Mouse (Mus musculus): ENCODE measurements around the gene Bloc1s1.
A peak's percentile ranks its signal among the peaks of the same experiment; 100 is the strongest.

Bloc1s1 gene

GRCm38 (mm10) chr10:128902409-128902988 is 21.3 kb downstream of the Bloc1s1 start:
- no peak for DNase-seq

DNA sequence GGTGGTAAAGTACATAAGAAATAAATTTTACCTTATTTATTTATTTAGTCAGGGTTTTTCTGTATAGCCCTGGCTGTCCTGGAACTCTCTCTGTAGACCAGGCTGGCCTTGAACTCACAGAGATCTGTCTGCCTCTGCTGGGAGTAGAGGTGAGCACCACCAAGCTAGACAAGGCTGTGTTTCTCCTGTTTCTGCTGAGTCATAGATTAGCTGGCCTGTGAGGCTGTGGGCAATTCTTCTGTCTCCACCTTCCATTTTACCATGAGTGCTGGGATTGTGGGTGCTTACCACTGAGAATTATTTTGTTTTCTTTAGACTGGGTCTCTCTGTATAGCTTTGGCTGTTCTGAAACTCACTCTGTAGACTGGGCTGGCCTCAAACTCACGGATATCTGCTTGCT is 22.4 kb downstream of the Bloc1s1 start:
- no peak for DNase-seq

GRCm38 (mm10) chr10:128900698-128901097 is 23.1 kb downstream of the Bloc1s1 start, which contains the start of gene Cd63:
Gene Cd63, plus strand, starts transcription at chr10:128900989.
- no peak for DNase-seq

- no peak for DNase-seq
Observed at GRCm38 (mm10) chr10:128899759-128900490, 23.9 kb downstream of the Bloc1s1 start.

DNA sequence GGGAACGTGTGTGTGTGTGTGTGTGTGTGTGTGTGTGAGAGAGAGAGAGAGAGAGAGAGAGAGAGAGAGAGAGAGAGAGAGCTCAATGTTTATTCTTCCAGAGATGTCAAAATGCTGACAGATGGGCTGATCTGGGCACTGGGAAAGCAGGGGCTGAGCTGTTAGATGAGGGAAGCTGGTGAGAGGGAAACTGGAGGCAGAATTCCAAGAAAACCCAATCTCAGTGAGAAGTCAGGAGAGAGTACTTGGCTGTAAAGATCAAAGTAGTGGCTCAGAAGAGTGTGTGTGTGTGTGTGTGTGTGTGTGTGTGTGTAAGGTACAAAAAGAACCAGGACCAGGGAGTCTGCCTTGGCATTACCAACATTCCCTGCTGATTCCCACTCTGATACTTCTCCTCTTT is 26.3 kb downstream of the Bloc1s1 start:
- no peak for DNase-seq

GRCm38 (mm10) chr10:128896807-128897206 is 27.0 kb downstream of the Bloc1s1 start:
- DNase-seq, result no peak

DNA sequence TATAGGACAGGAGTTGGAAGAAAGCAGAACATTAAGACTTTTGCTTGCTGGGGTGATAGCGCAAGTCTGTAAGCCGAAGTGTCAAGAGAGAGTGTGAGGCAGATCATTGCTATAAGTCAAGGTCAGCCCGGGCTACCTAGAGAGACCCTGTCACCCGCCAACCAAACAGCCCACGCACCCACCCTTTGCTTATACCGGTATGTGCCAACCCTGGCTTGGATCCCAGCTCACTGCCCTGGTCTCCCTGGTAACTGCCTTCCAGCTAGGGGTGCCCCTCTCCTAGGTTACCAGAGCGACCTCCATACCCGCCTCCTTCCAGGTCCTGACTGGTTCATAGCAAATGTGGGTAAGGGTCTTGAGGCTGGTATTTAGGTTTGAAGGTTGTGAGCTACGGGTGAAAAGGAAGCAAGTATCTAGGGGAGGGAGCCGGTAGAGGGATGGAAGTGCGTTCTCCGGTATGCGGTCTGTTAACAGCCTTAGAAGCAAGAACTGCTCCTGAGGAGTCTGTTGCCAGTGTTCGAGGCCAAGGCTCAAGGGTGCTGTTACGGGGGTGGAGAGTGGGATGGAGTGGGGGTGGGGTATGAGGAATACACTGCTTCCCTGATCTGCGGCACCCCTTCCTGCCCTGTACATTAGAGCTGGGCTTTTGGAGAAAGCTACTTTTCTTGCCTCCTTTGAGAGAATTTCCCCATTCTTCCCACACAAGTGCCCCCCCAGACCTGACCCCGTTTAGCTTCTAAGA is 27.7 kb downstream of the Bloc1s1 start:
- DNase-seq, result peak; percentile 64

GRCm38 (mm10) chr10:128895437-128895836 is 28.4 kb downstream of the Bloc1s1 start:
- DNase-seq, result peak; percentile 58

DNA sequence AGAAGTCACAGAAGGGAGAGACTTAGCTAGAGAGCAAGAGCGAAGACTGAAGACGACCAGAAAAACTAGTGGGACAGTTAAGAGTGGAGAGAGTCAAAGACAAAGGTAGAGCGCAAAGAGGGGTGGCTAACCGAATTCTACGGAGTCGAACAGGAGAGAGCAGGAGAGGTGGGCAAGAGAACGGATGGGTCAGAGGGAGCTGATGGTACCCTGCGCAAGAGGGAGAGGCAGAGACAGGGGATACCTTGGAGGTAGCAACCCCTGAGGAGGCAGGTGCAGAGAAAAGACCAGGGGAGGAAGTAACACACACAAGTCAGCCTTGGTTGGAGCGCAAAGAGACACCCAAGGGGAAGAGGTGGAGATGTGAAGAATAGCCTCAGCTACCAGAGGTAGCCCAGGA is 31.6 kb downstream of the Bloc1s1 start:
- DNase-seq, result no peak

GRCm38 (mm10) chr10:128891296-128892094 is 32.3 kb downstream of the Bloc1s1 start, which contains the start of gene Gdf11:
Gene Gdf11, minus strand, starts transcription at chr10:128891718.
- DNase-seq, result peak; percentile 56

GRCm38 (mm10) chr10:128890383-128891295 is 33.2 kb downstream of the Bloc1s1 start:
- no peak for DNase-seq

DNA sequence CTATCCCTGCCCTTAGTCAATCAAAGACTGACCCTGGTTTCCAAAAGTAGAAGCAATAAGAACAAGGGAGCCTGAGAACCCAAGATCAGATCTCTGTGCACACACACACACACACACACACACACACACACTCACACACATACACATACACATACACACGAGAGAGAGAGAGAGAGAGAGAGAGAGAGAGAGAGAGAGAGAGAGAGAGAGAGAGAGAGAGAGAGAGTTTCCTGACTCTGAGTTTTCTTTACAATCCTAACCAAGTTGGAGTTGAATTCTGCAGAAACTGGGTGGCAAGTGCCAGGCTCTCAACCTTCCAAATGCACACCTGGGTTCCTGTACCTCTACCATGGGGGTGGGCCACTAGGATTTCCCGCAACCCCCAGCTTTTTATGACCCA is 34.0 kb downstream of the Bloc1s1 start:
- DNase-seq, result no peak

GRCm38 (mm10) chr10:128888941-128889827 is 34.7 kb downstream of the Bloc1s1 start:
- no peak for DNase-seq

DNA sequence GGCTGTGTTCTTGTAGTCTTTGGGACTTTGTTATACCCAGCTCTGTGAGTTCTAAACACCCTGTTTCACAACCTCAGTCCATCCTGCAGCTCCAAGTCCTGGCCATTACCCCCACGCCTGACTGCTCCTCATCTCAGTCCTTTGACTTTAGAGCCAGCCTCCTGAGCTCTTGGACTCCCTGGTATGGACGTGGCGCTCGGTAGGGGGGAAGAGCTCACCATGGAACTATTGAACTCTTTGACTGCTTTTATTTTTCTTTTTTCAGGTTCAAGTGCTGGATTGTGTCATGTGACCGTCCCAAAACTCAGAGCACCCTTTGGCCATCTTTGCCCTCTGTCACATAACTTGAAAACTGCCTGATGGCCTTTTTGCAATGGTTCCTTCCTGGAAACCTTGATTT is 41.8 kb downstream of the Bloc1s1 start:
- DNase-seq, result no peak

DNA sequence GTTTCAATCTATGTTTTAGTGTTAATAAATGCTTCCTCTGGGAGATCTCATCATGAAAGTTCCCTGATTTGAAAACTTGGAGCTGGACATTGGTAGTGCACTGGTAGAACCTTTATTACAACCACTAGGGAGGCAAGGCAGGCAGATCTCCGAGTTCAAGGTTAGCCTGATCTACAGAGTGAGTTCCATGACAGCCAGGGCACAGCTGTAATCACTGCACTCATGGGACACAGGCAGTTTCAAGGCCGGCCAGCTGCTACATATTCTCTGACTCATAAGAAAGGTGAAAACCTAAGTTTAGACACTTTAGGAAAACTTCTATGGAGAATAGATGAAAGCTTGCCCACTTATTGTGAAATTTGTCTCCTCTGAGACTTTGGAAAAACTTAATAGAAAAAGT is 45.0 kb downstream of the Bloc1s1 start:
- DNase-seq, result no peak

DNA sequence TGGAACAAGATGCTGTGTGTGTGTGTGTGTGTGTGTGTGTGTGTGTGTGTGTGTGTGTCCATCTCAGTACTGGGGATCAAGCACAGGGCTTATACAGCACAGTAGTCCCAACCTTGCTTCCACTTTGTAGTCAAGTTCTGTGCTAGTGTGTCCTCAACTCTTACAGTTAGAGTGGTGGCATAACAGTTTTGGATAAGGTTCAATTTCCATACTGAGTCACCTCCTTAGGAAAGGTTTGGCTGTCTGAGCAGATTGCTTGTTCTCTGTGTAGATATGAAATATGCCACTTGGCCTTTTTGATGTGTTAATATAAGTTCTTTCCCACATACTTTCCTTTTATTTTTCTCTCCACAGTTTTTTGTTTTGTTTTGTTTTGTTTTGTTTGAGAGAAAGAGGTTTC is 45.5 kb downstream of the Bloc1s1 start:
- DNase-seq, result no peak

- DNase-seq, result no peak
Observed at GRCm38 (mm10) chr10:128870341-128870740, 53.5 kb downstream of the Bloc1s1 start.

Measured in right cerebral cortex, postnatal 14 days (tissue).